Mouse (Mus musculus): ENCODE results near the gene Lgalsl. TPM values are rescaled to one million over a fixed set of nuclear protein-coding genes. Genes with fewer than 3 reads are reported as not detected.

Lgalsl gene
- polyA plus RNA-seq, 1 experiment, result 36.4 TPM

DNA sequence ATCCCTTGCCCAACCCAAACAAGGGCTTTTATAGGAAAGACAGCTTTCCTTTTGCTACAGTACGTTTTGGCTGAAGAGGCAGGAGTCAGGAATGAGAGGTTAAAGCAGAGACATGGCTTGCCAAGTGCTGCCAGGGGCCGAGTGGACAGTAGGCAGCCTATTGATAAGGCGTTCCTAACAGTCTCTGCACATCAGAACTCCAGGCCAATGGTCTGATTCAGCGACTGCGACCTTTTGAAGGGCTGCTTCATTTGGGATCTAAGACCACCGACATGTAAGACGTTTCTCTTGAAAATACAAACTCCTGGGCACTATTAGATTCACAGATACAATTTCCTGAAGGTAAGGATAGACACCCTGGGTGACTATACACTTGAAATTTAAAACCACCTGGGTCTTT is 9.5 kb downstream of the Lgalsl start:
- no peak for DNase-seq (ENCODE audit: low read depth)
- TF ChIP-seq POLR2A (IDR thresholded peaks at IDR 0.05; ENCODE audit: borderline replicate concordance, extremely low read depth, insufficient read depth, insufficient read length, poor library complexity, severe bottlenecking) (no peak), CTCF (IDR thresholded peaks at IDR 0.05; ENCODE audit: borderline replicate concordance, extremely low read depth, insufficient read depth, insufficient read length) (no peak)

DNA sequence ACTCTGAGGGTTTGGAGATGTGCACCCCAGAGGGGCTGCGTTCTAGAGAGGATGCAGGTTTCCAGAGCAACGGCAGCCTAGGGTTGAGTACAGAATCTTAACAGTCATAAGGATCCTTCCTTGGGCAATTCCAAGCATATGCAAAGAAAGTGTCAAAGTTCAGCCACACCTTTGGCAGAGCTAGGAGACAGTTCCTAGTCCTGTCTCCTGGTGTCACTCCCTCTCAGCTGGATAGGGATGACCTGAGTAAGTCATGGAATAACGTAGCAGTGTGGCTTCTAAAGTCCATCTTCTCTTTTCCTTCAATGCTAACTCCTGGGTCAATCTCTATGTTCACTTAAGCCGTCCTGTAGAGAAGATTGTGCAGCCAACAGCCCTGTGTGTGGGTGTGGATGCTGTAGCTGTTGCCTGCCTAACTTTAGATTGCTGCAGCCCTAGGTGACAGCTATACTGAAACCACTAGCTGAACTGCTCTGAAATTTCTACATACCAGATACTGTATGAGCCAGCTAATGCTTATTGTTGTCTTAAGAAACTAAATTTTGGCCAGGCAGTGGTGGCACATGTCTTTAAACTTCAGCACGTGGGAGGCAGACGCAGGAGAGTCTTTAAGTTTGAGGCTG is 16.8 kb downstream of the Lgalsl start:
- TF ChIP-seq CTCF (IDR thresholded peaks at IDR 0.05; ENCODE audit: borderline replicate concordance, extremely low read depth, insufficient read depth, insufficient read length), result no peak
- no peak for TF ChIP-seq POLR2A (IDR thresholded peaks at IDR 0.05; ENCODE audit: borderline replicate concordance, extremely low read depth, insufficient read depth, insufficient read length, poor library complexity, severe bottlenecking)
- no peak for DNase-seq (ENCODE audit: low read depth)

DNA sequence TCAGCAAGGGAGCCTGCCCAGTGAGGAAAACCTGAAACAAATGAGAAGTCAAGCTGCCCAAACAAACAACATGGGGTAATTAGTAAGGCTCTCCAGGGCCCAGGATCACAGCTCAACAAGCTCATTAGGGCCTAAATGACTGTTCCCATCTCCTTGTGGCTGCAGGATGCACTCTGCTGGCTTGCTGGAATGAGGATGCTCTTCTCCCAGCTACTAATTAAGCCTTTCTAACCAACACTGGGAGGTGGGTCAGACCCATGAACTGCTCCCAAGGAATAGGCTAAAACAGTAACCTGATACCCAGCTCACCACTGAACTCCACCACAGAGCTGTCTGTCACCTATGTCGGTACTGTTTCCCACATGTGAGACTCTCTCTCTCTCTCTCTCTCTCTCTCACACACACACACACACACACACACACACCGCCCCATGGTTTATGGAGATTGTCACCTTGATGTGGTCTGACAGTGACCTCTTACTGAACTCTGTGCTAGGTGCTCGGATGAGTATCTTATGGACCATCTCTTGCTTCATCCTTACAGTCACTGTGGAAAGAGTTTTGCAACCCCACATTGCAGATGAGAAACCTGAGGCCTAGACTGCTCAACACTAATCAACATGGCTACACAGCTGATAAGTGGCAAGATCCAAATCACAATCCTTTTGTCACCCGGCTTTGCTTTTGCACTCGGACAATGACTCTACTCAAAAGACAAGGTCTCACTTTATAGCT is 18.5 kb downstream of the Lgalsl start:
- TF ChIP-seq CTCF (IDR thresholded peaks at IDR 0.05; ENCODE audit: borderline replicate concordance, extremely low read depth, insufficient read depth, insufficient read length), result no peak
- TF ChIP-seq POLR2A (IDR thresholded peaks at IDR 0.05; ENCODE audit: borderline replicate concordance, extremely low read depth, insufficient read depth, insufficient read length, poor library complexity, severe bottlenecking), result no peak
- DNase-seq (ENCODE audit: low read depth), result no peak

DNA sequence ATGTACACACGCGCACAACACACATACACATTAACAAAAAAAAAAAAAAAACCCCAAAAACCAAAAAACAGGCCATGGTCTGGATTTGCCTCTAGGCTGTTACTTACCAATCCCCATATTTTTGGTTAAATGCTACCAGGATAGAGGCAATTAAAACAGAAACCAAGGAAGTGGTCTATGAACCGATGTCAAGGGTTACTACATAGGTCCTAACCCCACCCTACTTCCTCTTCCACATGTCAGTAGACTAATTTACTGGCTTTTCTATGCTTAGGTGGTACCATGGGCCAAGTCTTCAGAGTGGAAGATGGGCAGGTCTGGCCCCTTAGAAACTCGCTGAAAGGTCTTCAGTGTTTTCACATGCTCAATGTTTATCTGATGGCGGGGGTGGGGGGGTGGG is 24.2 kb downstream of the Lgalsl start:
- no peak for TF ChIP-seq CTCF (IDR thresholded peaks at IDR 0.05; ENCODE audit: borderline replicate concordance, extremely low read depth, insufficient read depth, insufficient read length)
- TF ChIP-seq POLR2A (IDR thresholded peaks at IDR 0.05; ENCODE audit: borderline replicate concordance, extremely low read depth, insufficient read depth, insufficient read length, poor library complexity, severe bottlenecking), result no peak
- DNase-seq (ENCODE audit: low read depth), result no peak

DNA sequence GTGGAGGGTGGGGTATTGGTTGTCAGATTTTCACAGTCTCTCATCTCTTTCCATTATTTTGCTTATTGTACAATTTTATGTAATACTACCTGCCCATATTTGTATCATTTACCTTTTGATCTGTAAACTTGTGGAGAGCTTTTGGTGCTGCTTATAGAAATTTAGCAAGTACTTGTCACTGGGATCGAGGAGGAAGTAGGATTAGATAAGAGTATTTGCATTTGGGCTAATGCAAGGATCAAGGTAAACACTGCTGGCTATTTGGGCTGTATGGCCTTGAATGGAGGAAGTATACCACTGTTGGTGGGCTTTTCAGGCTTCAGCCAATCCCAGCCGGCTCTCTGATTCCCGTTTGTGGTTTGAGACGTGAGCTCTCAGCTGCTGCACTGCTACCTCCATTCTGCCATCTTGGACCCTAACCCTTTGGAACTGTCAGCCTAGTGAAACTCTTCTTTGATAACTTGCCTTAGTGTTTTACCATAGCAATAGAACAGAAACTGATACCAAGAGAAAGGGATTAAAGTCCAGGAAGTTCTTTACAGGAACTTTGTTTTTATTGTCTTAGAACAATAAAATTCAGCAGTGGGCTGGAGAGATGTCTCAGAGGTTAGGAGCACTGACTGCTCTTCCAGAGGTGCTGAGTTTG is 25.1 kb downstream of the Lgalsl start:
- TF ChIP-seq CTCF (IDR thresholded peaks at IDR 0.05; ENCODE audit: borderline replicate concordance, extremely low read depth, insufficient read depth, insufficient read length), result no peak
- no peak for TF ChIP-seq POLR2A (IDR thresholded peaks at IDR 0.05; ENCODE audit: borderline replicate concordance, extremely low read depth, insufficient read depth, insufficient read length, poor library complexity, severe bottlenecking)
- DNase-seq (ENCODE audit: low read depth), result no peak

DNA sequence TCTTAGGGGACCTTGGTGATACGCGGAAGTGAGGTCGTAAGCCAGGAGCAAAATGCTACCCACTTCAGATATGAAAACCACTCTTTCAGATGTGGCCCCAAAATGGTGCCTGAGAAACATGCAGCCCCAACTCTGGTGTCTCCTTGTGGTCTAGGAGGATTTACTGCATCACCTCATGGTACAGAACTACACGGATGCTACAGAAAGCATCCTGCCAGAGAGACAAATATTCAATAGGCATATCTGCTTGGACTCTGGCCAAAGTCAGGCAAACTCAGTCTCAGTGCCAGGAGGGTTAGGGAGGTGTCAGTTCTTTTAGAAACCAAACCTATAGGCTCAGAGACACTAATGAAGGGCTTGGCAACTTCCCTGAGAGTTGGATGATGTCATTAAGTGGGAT is 26.4 kb downstream of the Lgalsl start:
- TF ChIP-seq CTCF (IDR thresholded peaks at IDR 0.05; ENCODE audit: borderline replicate concordance, extremely low read depth, insufficient read depth, insufficient read length) (no peak), POLR2A (IDR thresholded peaks at IDR 0.05; ENCODE audit: borderline replicate concordance, extremely low read depth, insufficient read depth, insufficient read length, poor library complexity, severe bottlenecking) (no peak)
- no peak for DNase-seq (ENCODE audit: low read depth)

DNA sequence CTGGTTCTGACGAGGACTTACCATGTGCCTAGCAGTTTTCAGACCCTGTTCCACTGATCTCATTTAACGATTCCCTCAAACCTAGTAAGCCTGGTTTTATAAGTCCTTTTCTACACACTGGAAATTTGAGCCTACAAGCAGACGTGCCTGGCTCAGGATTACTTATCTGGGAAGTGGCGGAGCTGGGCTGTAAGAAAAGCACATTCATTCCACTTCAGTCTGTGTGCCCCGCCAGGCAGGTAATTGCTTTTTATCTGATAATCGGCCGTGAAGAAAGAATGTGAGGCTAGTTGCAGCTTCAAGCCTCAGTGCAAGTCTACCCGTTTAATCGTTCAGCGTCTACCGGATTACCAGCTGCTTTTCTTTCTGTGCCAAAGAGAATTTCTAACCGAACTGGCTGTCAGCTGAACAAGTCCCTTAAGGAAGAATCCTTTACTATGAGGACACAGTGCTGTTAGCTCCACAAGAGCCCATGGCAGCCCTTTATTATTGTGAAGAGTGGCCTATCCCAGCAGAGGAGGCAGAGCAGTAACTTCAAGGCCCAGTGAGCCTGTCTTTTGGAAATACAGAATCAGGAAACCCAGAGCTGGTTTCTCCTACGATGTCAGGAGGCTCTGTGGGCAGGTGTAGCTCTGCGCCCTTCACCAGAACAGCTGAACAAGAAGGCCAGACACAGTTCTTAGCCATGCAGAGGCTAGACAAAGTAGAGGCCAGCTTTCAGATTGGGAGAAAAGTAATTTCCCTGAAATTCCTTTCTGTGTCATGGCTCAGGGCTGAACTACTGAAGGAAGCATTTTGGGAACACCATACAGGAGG is 30.4 kb downstream of the Lgalsl start:
- peak; percentile 82 for DNase-seq (ENCODE audit: low read depth)
- TF ChIP-seq CTCF (IDR thresholded peaks at IDR 0.05; ENCODE audit: borderline replicate concordance, extremely low read depth, insufficient read depth, insufficient read length), result no peak
- TF ChIP-seq POLR2A (IDR thresholded peaks at IDR 0.05; ENCODE audit: borderline replicate concordance, extremely low read depth, insufficient read depth, insufficient read length, poor library complexity, severe bottlenecking), result no peak

DNA sequence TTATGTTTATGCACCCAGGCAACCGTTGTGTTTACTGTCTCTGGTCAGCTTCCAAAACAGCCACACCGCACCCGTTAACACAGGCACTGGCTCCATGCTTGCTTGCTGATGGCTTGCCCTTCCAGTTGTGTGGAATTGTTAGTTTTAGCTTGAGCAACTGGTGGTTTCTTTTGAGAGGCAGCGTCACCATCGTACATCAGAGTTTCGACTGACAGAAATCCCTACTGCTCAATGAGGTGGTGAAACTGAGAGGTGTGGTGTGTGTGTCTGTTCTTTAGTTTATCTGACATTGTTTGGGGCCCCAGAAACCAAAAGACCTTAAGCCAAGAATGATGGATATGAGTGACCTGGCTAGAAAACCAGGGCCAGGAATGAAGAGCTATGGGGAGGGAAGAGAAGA is 33.0 kb downstream of the Lgalsl start:
- no peak for TF ChIP-seq CTCF (IDR thresholded peaks at IDR 0.05; ENCODE audit: borderline replicate concordance, extremely low read depth, insufficient read depth, insufficient read length)
- TF ChIP-seq POLR2A (IDR thresholded peaks at IDR 0.05; ENCODE audit: borderline replicate concordance, extremely low read depth, insufficient read depth, insufficient read length, poor library complexity, severe bottlenecking), result no peak
- no peak for DNase-seq (ENCODE audit: low read depth)

DNA sequence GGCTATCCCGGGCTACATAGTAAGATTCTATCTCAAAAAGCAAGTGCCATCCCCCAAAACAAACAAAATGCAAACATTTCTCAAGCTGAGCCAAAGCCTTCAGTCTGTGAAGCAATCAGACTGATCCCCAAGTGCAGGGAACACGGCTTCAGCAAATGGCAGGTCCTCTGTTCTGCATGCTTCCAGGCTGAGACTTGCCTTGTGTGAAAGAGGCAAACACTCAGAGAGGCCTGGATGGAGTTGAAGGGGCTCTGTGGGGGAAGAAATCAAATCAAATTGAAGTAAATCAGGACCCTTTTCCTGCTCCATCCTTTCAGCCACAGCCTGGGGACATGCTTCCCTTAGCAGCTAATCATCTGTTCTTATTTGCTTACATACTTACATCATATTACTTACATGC is 35.4 kb downstream of the Lgalsl start:
- DNase-seq (ENCODE audit: low read depth), result no peak
- TF ChIP-seq CTCF (IDR thresholded peaks at IDR 0.05; ENCODE audit: borderline replicate concordance, extremely low read depth, insufficient read depth, insufficient read length) (no peak), POLR2A (IDR thresholded peaks at IDR 0.05; ENCODE audit: borderline replicate concordance, extremely low read depth, insufficient read depth, insufficient read length, poor library complexity, severe bottlenecking) (no peak)

DNA sequence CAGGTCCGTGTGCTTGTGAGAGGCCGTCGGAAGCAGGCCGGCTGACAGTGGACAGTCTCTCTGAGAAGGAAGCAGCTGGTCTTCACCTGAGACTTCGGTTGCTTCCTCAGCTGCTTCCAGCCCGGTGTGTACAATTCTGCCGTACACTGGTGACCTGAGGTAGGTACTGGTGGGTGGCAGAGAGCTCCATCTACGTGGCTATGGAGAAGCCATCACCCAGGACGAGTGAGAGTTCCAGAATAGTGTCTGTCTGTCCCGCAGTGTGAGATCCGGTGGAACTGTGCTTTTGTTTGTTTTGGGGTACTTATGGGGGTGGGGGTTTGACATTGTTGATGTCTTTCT is 36.0 kb downstream of the Lgalsl start:
- DNase-seq (ENCODE audit: low read depth), result no peak
- TF ChIP-seq POLR2A (IDR thresholded peaks at IDR 0.05; ENCODE audit: borderline replicate concordance, extremely low read depth, insufficient read depth, insufficient read length, poor library complexity, severe bottlenecking) (no peak), CTCF (IDR thresholded peaks at IDR 0.05; ENCODE audit: borderline replicate concordance, extremely low read depth, insufficient read depth, insufficient read length) (no peak)
